Mouse (Mus musculus) NIH3T3 (cell line): ENCODE measurements around the gene Elk1.
A peak's percentile ranks its signal among the peaks of the same experiment; 100 is the strongest.

Source experiments
- DNase-seq: peaks from one replicate; pipeline ENCODE4 v3.0.0-alpha.2; 2012; ENCODE audit warnings: low read depth

Gene Elk1

GRCm38 (mm10) chrX:20950191-20950880, at the start of gene Elk1:
TSS of gene Elk1 (minus strand) at chrX:20950608.
- DNase-seq = peak; percentile 94

- DNase-seq = no peak
These were observed 30.5 kb upstream of the Elk1 start for GRCm38 (mm10) chrX:20980901-20981300.

GRCm38 (mm10) chrX:20961477-20962378, 11.3 kb upstream of the Elk1 start, which contains the start of gene Uxt:
TSS of gene Uxt (minus strand) at chrX:20962017.
- peak; percentile 94 for DNase-seq

GRCm38 (mm10) chrX:20946055-20946454, 4.4 kb downstream of the Elk1 start:
- DNase-seq = peak; percentile 73

- no peak for DNase-seq
These were observed 18.4 kb downstream of the Elk1 start for GRCm38 (mm10) chrX:20931963-20932362.

- no peak for DNase-seq
These were observed 19.0 kb downstream of the Elk1 start, which contains the start of gene Cfp for GRCm38 (mm10) chrX:20931364-20931763. TSS of gene Cfp (minus strand) at chrX:20931555.

- no peak for DNase-seq
These were observed 20.5 kb downstream of the Elk1 start for GRCm38 (mm10) chrX:20929859-20930258.

GRCm38 (mm10) chrX:20924976-20925375, 25.4 kb downstream of the Elk1 start:
- DNase-seq = no peak

GRCm38 (mm10) chrX:20923506-20923905, 26.9 kb downstream of the Elk1 start:
- DNase-seq = peak; percentile 28

- no peak for DNase-seq
These were observed 29.0 kb downstream of the Elk1 start for GRCm38 (mm10) chrX:20921366-20921765.

GRCm38 (mm10) chrX:20920844-20921364, 29.5 kb downstream of the Elk1 start, which contains the start of gene Syn1:
TSS of gene Syn1 (minus strand) at chrX:20921004.
- DNase-seq = peak; percentile 92

GRCm38 (mm10) chrX:20920249-20920843, 30.1 kb downstream of the Elk1 start:
- DNase-seq = peak; percentile 7

GRCm38 (mm10) chrX:20915075-20915474, 35.3 kb downstream of the Elk1 start:
- DNase-seq = peak; percentile 34

GRCm38 (mm10) chrX:20913726-20914125, 36.7 kb downstream of the Elk1 start:
- no peak for DNase-seq

- no peak for DNase-seq
These were observed 40.3 kb downstream of the Elk1 start for GRCm38 (mm10) chrX:20910074-20910473.
